Mouse (Mus musculus) Patski (cell line): ENCODE measurements around the gene Xiap. TPM values are rescaled to one million over a fixed set of nuclear protein-coding genes. Genes with fewer than 3 reads are reported as not detected.

Experiments
- ATAC-seq: fragments of 100-300 bp; one replicate; pipeline ENCODE4 v1.8.0; 2021
- CTCF ChIA-PET: fragments of 350-600 bp; sonication (Branson Sonifier 250); formaldehyde crosslinking; loops from one replicate; lab custom pipeline; 2022; ENCODE audit warnings: inconsistent platforms; lab: Charles Lee
- POLR2A ChIA-PET: fragments of 350-600 bp; sonication (Branson Sonifier 250); formaldehyde crosslinking; loops from one replicate; lab custom pipeline; 2022; ENCODE audit warnings: antibody characterized with exemption, inconsistent platforms; lab: Charles Lee
- DNase-seq: peaks from one replicate; pipeline ENCODE4 v3.0.0-alpha.2; 2011; ENCODE audit warnings: low read depth, low spot score
- H3K27me3 ChIP-seq: fragments of 371-371 bp; one replicate; pipeline ENCODE4 v1.5.1; 2021
- CTCF ChIP-seq: fragments of 100-300 bp; IDR thresholded peaks from one replicate; pipeline ENCODE4 v1.5.1; 2021
- in situ Hi-C: fragments of 300-500 bp; cut with MboI; formaldehyde crosslinking; loops from 3 replicates; pipeline ENCODE4 v1.11.1; 2018; ENCODE audit warnings: low pct_unique_long_range_greater_than_20kb, mixed read lengths
- polyA plus RNA-seq: library from polyadenylated mRNA; unstranded; gene quantifications from one replicate; pipeline ENCODE4 v1.2.3, GENCODE M21; 2021

Xiap gene
- polyA plus RNA-seq, 1 experiment from 2014 or later: 32.1 TPM

DNA sequence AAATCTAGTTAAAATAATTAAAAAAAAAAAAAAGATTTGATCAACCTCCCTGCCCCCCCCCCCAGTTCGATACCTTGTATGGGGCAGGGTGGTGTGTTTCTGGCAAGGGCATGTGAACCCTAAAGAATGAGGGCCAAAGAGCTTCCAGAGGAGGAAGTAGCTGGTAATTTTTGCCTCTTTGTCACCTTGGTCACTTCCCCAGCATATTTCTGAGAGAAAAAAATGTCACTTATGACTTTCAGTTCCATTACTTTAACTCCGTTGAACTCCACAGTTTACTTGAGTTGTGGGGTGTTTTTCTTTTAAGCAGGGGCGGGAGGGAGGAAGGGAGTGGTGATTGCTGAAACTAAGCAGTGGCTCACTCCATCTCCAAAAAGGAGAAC, 9.4 kb downstream of the Xiap start:
- DNase-seq (no peak), ATAC-seq (no peak)
- H3K27me3 ChIP-seq: peaks cover 11% of the 10 kb centered on the region
- POLR2A ChIA-PET: no interaction called here
- in situ Hi-C loops: no loop called here
- no peak for TF ChIP-seq CTCF
- CTCF ChIA-PET: interaction anchor here (0.6 to 1.4 kb wide), 3 partner anchors 10 to 36 kb away, joined by 3 read pairs; no protein-coding TSS in a partner anchor

DNA sequence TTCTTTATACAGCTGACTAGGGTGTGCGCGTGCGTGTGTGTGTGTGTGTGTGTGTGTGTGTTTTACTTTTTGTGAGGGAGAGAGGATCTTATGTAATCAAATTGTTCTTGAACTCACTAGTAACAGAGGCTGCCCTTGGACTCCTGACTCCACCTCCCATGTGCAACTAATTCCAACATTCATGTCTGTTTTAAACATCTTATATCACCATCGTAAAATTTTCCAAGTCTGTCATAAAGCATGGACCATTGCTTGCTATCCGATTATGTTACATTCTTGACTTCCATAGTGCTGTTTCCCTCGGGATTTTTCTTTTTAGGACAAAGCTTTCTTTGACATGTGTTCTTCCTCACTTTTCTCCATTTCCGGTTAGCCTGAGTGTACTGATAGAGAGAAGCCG, 28.3 kb downstream of the Xiap start:
- H3K27me3 ChIP-seq: peaks cover 25% of the 10 kb centered on the region
- TF ChIP-seq CTCF: no peak

DNA sequence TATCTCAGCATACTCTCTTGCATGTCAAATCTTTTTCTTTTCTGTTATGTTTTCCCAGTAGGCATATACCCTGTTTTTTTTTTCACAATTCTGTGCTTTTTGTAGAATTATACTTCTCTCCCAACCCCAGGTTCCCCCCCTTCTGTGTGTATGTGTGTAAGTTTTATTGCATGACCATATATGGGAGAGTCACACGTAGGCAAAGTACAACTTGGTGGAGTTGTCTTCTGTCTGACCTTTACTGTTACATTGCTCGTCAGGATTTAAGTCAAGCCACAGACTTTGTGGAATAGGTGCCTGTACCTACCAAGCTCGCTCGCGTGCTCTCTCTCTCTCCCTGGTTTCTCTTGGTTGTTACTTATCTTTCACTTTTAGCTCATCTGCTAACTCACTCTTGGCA, 28.7 kb downstream of the Xiap start:
- CTCF ChIA-PET: interaction anchor here (1.1 kb wide), 1 partner anchor 11 kb away, joined by 3 read pairs; no protein-coding TSS in a partner anchor
- DNase-seq (no peak), ATAC-seq (no peak)
- POLR2A ChIA-PET: no interaction called here
- in situ Hi-C loops: no loop called here
- peaks cover 25% of the 10 kb centered on the region for H3K27me3 ChIP-seq
- TF ChIP-seq CTCF: no peak

More for the DNA sequence above, 28.3 kb downstream of the Xiap start:
- DNase-seq (no peak), ATAC-seq (no peak)
- ChIA-PET POLR2A (no interaction called here), CTCF (no interaction called here)
- in situ Hi-C loops: no loop called here

DNA sequence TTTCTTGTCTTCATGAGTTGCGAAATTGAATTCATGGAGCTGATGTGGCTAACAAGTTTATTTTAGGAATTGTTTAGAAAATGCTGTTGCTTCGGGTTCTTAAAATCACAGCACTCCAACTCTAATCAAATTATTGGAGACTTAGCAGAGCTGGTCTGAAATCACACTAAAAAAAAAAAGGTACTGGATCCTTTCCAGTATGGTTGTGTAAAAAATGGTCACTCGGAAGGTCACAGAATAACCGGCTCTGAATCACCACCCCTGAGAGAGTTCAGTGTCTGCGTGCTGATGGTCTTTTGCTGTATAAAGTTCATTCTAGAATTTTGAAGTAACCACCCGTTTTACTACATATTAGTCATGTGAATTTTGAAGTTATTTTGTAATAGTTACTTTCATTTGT, 47.7 kb downstream of the Xiap start:
- in situ Hi-C loops: no loop called here
- DNase-seq: no peak

DNA sequence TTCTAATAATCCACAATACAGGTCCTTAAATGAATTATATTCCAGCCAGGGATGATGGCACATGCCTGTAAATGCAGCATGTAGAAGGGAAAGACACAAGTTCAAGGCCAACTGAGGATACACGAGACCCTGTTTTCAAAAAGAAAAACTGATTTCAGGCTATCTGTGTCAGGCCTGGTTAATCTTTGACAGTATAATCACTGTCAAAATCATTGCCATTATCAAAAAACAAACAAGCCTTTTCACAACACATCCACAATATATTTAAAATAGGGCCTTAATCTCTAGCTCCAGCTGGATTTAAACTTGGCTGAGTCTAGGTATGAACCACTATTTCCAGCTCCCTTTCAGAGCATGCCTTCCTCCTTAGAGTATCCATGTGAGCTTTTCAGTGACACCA, 51.1 kb downstream of the Xiap start:
- ATAC-seq (no peak), DNase-seq (no peak)
- H3K27me3 ChIP-seq: peaks cover 28% of the 10 kb centered on the region
- in situ Hi-C loops: no loop called here
- ChIA-PET CTCF (no interaction called here), POLR2A (no interaction called here)
- TF ChIP-seq CTCF: no peak

More for the DNA sequence above, 47.7 kb downstream of the Xiap start:
- ChIA-PET POLR2A (no interaction called here), CTCF (interaction anchor here (1.5 kb wide), 1 partner anchor 48 kb away, joined by 3 read pairs; no protein-coding TSS in a partner anchor)
- H3K27me3 ChIP-seq: peaks cover 34% of the 10 kb centered on the region
- no peak for ATAC-seq
- no peak for TF ChIP-seq CTCF

DNA sequence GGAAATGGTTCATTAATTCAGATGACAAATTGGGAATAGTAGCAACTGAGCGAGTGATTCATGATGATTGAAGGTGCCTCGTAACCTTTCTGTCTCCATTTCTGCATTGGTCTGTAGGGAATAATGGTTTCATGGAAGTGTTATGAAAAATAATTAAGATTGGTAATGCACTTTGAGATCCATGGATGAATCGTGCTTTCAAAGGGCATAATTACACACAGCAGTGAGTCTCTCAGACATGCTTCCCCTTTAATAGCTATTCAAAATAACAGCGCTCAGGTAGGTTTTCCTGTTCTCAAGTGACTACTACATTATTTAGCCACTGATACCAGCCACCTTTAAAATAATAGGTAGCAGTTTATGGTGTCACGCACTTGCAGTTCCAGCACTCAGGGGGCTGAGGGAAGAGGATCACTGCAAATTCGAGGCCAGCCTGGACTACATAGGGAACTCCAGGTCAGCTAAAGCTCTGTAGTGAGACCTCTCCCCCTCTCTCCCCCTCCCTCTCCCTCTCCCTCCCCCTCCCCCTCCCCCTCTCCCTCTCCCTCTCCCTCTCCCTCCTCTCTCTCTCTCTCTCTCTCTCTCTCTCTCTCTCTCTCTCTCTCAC, 60.1 kb downstream of the Xiap start:
- no peak for TF ChIP-seq CTCF
- POLR2A ChIA-PET: no interaction called here
- CTCF ChIA-PET: no interaction called here
- in situ Hi-C loops: no loop called here
- DNase-seq (no peak), ATAC-seq (no peak)
- peaks cover 31% of the 10 kb centered on the region for H3K27me3 ChIP-seq

DNA sequence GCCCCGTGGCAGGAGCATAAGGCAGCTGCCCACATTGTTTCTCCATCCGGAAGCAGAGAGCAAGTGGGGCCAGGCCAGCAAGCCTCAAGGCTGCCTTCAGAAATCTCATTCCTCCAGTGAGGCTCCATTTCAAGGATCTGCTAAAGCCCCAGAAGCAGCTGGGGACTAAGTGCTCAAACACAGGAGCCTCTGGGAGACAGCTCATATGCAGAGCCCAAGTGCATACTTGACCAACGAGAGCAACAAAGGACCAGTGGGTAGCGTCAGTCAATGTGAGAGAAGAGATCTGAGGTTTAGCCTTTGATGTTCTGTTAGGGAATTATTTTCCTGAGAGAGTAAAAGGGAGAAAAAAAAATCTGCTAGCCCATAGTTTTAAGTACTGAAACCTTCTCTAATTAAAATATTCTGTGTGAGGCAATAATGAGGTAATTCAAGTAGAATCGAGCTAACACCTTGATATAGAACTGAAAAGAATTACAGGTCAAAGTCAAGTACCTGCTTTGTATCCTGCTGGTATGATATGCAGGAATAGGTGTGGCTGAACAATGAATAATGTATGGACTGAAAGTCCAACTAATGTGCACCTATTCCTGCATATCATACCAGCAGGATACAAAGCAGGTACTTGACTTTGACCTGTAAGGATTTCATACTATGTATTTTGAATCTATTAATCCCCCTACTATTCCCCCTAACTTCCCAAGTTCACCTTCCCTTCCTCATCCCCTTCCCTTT, 65.7 kb downstream of the Xiap start:
- no peak for ATAC-seq
- no peak for DNase-seq
- ChIA-PET CTCF (no interaction called here), POLR2A (no interaction called here)
- no peak for TF ChIP-seq CTCF
- H3K27me3 ChIP-seq: peaks cover 12% of the 10 kb centered on the region
- in situ Hi-C loops: no loop called here

DNA sequence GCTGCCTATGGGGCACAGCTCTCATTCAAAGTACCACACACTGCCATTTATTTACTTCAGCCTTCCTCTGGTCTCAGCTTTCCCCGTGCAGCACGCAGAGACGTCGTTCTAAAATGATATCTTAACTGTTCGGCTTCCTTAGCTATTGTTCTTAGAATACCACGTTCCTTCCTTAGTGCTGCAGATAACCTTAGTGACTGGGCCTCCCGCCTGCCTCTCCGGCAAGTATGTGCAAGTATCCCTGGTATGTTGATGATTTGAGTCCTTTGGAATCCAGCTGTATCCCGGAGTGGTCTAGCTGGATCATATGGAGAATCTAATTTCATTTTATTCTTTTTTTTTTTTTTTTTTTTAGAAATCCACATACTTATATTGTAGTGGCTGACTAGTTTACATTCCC, 80.4 kb downstream of the Xiap start:
- DNase-seq (no peak), ATAC-seq (peak; percentile 79)
- ChIA-PET POLR2A (no interaction called here), CTCF (interaction anchor here (1.3 kb wide), 1 partner anchor 41 kb away, joined by 3 read pairs; no protein-coding TSS in a partner anchor)
- TF ChIP-seq CTCF: no peak
- H3K27me3 ChIP-seq: peaks cover 8% of the 10 kb centered on the region
- in situ Hi-C loops: loop anchor here (5.0 kb wide), 1 partner anchor 108 kb away; no protein-coding TSS in a partner anchor

DNA sequence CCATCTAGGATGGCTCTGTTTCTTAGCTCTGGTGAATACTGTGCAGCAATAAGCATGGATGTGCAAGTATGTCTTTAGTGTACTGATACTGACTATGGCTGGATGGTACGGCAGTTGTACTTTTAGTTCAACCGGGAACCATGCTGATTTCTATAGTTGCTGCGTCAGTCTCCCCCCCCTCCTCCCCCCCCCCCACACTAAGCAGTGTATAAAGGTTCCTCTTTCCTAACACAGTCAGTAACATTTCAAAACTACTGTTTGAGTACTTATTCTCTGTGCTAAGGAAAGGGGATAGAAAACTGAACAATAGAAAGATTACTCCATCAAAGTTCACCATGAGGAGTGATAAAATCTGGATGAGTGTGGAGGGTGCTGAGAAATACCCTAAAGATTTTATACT, 83.1 kb downstream of the Xiap start:
- TF ChIP-seq CTCF: no peak
- POLR2A ChIA-PET: no interaction called here
- DNase-seq (no peak), ATAC-seq (no peak)
- in situ Hi-C loops: loop anchor here (5.0 kb wide), 1 partner anchor 110 kb away; no protein-coding TSS in a partner anchor
- CTCF ChIA-PET: no interaction called here
- H3K27me3 ChIP-seq: peaks cover 8% of the 10 kb centered on the region

DNA sequence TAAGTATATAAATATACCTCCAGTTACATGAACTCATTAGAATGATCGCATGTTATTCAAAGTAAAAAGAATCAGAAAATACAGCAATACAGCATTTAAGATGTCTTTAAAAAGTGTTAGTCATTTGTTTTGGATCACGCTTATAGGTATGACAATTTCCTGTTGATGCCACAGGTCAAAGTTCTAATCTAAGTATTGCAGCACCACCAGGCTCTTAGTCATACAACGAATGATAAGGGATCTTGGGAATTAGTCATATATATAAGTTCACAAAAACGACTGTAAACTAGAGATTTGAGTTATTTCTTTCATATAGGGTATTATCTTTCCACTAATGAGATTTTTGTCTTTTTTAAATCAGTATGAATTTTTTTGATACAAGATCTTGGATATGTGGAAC, 84.5 kb downstream of the Xiap start:
- no peak for TF ChIP-seq CTCF
- no peak for DNase-seq
- ChIA-PET CTCF (no interaction called here), POLR2A (no interaction called here)
- in situ Hi-C loops: loop anchor here (5.0 kb wide), 1 partner anchor 112 kb away; no protein-coding TSS in a partner anchor
- peaks cover 8% of the 10 kb centered on the region for H3K27me3 ChIP-seq
- ATAC-seq: no peak

DNA sequence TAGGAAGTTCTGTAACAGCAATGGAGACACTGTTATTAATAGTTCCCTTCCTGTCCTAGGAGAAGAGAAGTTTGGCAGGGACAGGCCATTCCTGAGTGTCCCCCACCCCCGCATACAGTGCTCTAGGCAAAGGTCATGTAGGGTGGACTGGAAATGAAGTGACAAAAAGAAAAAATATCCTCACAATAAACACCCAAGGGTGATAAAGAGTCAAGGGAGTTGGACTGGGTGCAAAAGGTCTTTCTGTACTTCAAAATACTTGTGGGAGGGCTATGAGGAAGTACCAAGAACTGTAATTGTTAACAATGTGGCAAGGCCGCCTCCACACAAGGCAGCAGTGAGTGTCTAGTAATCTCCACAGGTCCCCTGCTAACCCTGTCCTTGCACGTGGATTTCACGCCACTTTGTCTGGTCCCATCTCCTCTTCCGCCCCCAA, 88.6 kb downstream of the Xiap start:
- CTCF ChIA-PET: no interaction called here
- in situ Hi-C loops: no loop called here
- POLR2A ChIA-PET: no interaction called here
- TF ChIP-seq CTCF: no peak
- H3K27me3 ChIP-seq: peaks cover 8% of the 10 kb centered on the region
- DNase-seq: no peak
- ATAC-seq: no peak
